Mouse (Mus musculus) C2C12 (cell line): Measurements from ENCODE around the gene Qrich1. TPM values are rescaled to one million over a fixed set of nuclear protein-coding genes. Genes with fewer than 3 reads are reported as not detected.
A peak's percentile ranks its signal among the peaks of the same experiment; 100 is the strongest.

Source experiments
- H3K27me3 ChIP-seq: one replicate; pipeline ENCODE4 v1.6.1; 2011; ENCODE audit not compliant: control insufficient read depth, insufficient read depth, insufficient read length
- H3K36me3 ChIP-seq: one replicate; pipeline ENCODE4 v1.6.1; 2011; ENCODE audit not compliant: control insufficient read depth, insufficient read depth
- H3K4me3 ChIP-seq: one replicate; pipeline ENCODE4 v1.5.1; 2011; ENCODE audit warnings: mild to moderate bottlenecking, control low read depth; ENCODE audit not compliant: poor library complexity, insufficient read depth, severe bottlenecking
- H3K79me2 ChIP-seq: one replicate; pipeline ENCODE4 v1.6.1; 2011; ENCODE audit not compliant: control insufficient read depth, insufficient read depth
- H3K79me3 ChIP-seq: one replicate; pipeline ENCODE4 v1.6.1; 2011; ENCODE audit warnings: low read depth, control low read depth
- H3ac ChIP-seq: one replicate; pipeline ENCODE3; 2011; ENCODE audit warnings: low read depth; ENCODE audit not compliant: control insufficient read depth, insufficient read length
- CEBPB ChIP-seq: IDR thresholded peaks from one replicate; pipeline ENCODE4 v1.6.1; 2011; ENCODE audit warnings: low read depth, mild to moderate bottlenecking, control low read depth, moderate library complexity
- CTCF ChIP-seq: IDR thresholded peaks from one replicate; pipeline ENCODE4 v1.5.1; 2011; ENCODE audit not compliant: control insufficient read depth, insufficient read depth, insufficient read length
- FOSL1 ChIP-seq: IDR thresholded peaks from one replicate; pipeline ENCODE4 v1.8.0; 2011; ENCODE audit warnings: mild to moderate bottlenecking, low read length; ENCODE audit not compliant: poor library complexity, insufficient read depth, severe bottlenecking
- MAX ChIP-seq: IDR thresholded peaks from one replicate; pipeline ENCODE4 v1.6.1; 2011; ENCODE audit warnings: mild to moderate bottlenecking, control low read depth
- MYOD1 ChIP-seq: IDR thresholded peaks from one replicate; pipeline ENCODE4 v1.6.1; 2011; ENCODE audit warnings: low read depth; ENCODE audit not compliant: control insufficient read depth, insufficient read length
- MYOG ChIP-seq: IDR thresholded peaks from one replicate; pipeline ENCODE4 v1.6.1; 2011; ENCODE audit not compliant: control insufficient read depth, insufficient read length; ENCODE audit errors: extremely low read depth
- USF1 ChIP-seq: IDR thresholded peaks from one replicate; pipeline ENCODE4 v1.6.1; 2011; ENCODE audit warnings: low read depth, mild to moderate bottlenecking, control low read depth, moderate library complexity
- polyA plus RNA-seq: library from polyadenylated mRNA; unstranded; fragments of >200 nt; fragmentation: generic; extraction: Trizol; gene quantifications from one replicate; pipeline ENCODE4 v1.2.1, GENCODE M21; 2012; ENCODE audit warnings: missing spikeins

Gene Qrich1
- polyA plus RNA-seq, 1 experiment = 58.2 TPM

- Histone ChIP-seq H3K27me3 (no peaks in the 10 kb centered on the region), H3K79me2 (peaks cover 37% of the 10 kb centered on the region), H3K4me3 (no peak overlapping the region), H3ac (no peak overlapping the region), H3K36me3 (peaks cover 48% of the 10 kb centered on the region), H3K79me3 (peaks cover 24% of the 10 kb centered on the region)
- TF ChIP-seq FOSL1 (no peak), CTCF (no peak), MAX (no peak), MYOG (no peak), CEBPB (no peak), MYOD1 (no peak), USF1 (no peak)
Observed at GRCm38 (mm10) chr9:108564131-108564530, 47.5 kb downstream of the Qrich1 start.

GRCm38 (mm10) chr9:108565881-108566814 is 49.5 kb downstream of the Qrich1 start:
- H3K27me3 ChIP-seq = no peaks in the 10 kb centered on the region
- peaks cover 41% of the 10 kb centered on the region for H3K36me3 ChIP-seq
- TF ChIP-seq FOSL1 (no peak), MYOG (no peak), CTCF (no peak), MYOD1 (no peak), CEBPB (no peak), MAX (no peak), USF1 (no peak)
- peak overlapping the region; percentile 41 for H3K4me3 ChIP-seq
- peaks cover 28% of the 10 kb centered on the region for H3K79me2 ChIP-seq
- peaks cover 18% of the 10 kb centered on the region for H3K79me3 ChIP-seq
- H3ac ChIP-seq = peak overlapping the region; percentile 69

DNA sequence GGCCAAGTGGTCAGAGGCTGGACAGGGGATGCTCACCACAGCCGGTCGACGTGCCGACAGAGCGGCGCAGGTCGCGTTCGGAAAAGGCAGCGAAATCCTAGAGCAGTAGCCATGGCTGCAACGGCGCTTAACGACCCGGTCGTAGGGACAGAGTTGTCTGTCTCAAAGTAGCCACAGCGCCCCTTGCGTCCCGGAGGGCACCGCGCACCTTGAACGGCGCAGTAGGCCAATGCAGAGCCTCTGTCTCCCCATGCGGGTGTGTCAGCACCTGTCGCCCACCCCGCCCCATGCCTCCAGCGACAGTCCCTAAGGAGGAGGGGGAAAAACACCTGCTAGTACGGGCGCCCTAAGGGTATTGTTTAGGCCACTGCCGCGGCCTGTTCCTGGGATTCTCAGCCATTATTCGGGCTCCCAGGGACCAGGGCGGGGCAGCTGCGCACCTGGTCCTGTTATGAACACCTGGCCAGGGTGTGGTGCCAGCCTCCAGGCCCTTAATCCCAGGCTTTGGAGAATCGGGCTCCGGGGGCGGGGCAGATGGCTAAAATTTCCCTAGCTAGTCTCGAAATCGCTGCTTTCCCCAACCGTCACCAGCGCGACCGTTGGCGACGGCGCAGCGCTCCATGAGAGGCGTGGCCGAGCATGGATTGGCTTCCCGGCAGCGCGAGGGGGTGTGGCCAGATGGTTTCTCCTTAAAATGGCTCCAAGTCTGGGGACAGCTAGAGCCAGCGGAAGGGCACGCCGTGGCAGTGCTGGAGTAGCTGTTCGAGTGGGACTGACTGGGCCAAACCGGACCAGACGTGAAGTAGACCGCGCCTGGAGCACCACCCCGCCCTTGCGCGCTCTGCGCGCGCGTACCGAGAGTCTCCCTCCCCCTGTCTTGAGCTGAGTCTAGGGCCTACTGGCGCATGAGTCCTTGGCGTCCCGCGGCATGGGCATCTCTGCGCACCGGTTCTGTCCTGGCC is 50.5 kb downstream of the Qrich1 start, which contains the start of gene Ndufaf3:
Gene Ndufaf3, minus strand, starts transcription at position 620 of the 962 bp plus-strand sequence.
- H3K4me3 ChIP-seq = peak within 1 kb of the TSS; percentile 41
- H3K79me2 ChIP-seq = peaks cover 19% of the 10 kb centered on the region
- peak; percentile 34 for TF ChIP-seq MYOD1
- TF ChIP-seq MAX = peak; percentile 36
- no peak for TF ChIP-seq FOSL1
- no peak for TF ChIP-seq USF1
- no peak for TF ChIP-seq MYOG
- no peak for TF ChIP-seq CEBPB
- peak; percentile 95 for TF ChIP-seq CTCF
- peak within 1 kb of the TSS; percentile 78 for H3ac ChIP-seq
- H3K27me3 ChIP-seq = no peaks in the 10 kb centered on the region
- H3K79me3 ChIP-seq = peaks cover 8% of the 10 kb centered on the region
- H3K36me3 ChIP-seq = peaks cover 40% of the 10 kb centered on the region

DNA sequence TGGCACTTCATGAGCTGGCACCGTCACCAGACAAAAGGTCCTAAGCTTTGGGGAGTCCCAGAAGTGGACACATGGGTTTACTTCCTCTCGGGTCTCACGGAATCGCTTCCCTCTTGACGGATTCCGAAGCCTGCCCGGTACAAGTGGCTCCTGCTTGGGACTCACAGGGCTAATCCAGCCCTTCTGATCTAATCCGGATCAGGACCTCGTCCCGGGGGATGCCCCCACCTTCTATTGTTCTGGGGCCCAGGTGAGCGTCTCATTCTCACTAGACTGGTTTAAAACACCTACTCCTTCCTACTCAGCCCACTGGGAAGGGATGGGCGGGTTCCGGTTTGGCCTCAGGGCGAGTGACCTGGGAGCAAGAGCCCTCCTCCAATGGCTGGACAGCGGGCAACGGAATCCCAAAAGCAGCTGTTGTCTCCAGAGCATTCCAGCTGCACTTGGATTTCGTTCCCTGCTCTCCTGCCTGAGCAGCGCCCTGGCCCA is 51.4 kb downstream of the Qrich1 start:
- TF ChIP-seq CTCF (no peak), FOSL1 (no peak), MAX (no peak), MYOD1 (no peak), MYOG (no peak), USF1 (no peak), CEBPB (no peak)
- Histone ChIP-seq H3K4me3 (peak overlapping the region; percentile 41), H3K36me3 (peaks cover 33% of the 10 kb centered on the region), H3K27me3 (no peaks in the 10 kb centered on the region), H3K79me3 (peaks cover 5% of the 10 kb centered on the region), H3K79me2 (peaks cover 11% of the 10 kb centered on the region), H3ac (peak overlapping the region; percentile 78)

DNA sequence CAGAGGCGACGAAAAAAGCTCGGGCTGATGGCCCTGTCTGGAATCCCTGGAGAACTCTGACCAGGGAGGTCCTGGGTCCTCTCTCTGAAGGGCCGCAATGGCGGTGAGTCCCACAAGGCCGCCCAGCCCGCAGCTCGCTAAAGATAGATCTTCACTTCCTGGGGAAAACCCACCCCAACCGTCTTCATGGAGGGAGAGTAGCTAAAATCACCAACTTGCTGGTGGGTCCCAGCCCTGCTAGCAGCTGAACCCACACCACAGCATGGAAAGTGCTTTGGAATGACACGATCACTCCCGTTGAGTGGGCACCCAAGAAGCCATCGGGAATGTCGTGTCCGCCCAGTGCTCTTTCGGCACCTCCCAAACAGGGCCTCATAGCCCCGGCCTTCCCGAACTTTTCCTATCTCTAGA is 51.9 kb downstream of the Qrich1 start:
- Histone ChIP-seq H3K27me3 (no peaks in the 10 kb centered on the region), H3K79me3 (peaks cover 5% of the 10 kb centered on the region), H3ac (no peak overlapping the region), H3K4me3 (no peak overlapping the region), H3K36me3 (peaks cover 34% of the 10 kb centered on the region), H3K79me2 (peaks cover 11% of the 10 kb centered on the region)
- TF ChIP-seq USF1 = no peak
